ENCODE assay signal across 15 mouse cellular contexts in genomic region chr4:63569322-63569721, GRCm38 (mm10). TPM values are rescaled to one million over a fixed set of nuclear protein-coding genes. Genes with fewer than 3 reads are reported as not detected.
"Had no signal": no experiment of that assay in that cellular context is flagged by ENCODE, and none has a peak within 500 bp of the region (broad histone marks: within the 10 kb centered on the region; RNA-seq: fewer than 3 reads in every experiment).

No protein-coding gene starts in this region.

- H3K27me3 ChIP-seq: liver, embryonic 13.5 days; stomach, embryonic 15.5 days had no signal

- H3K27ac ChIP-seq: left cerebral cortex, adult 2 months; liver, embryonic 13.5 days; stomach, embryonic 15.5 days had no signal

- H3K4me3 ChIP-seq: left cerebral cortex, adult 2 months; liver, embryonic 13.5 days; stomach, embryonic 15.5 days had no signal

- DNase-seq: kidney, adult 8-10 months; liver; liver, embryonic 13.5 days; right cerebral cortex, postnatal 14 days; thymus, postnatal 36 days had no signal

- H3K9ac ChIP-seq: liver, embryonic 13.5 days; stomach, embryonic 15.5 days had no signal

- H3K9me3 ChIP-seq: liver, embryonic 13.5 days; stomach, embryonic 15.5 days had no signal

- H3K4me1 ChIP-seq: liver, embryonic 13.5 days; stomach, embryonic 15.5 days had no signal

- H3K4me2 ChIP-seq: liver, embryonic 13.5 days; stomach, embryonic 15.5 days had no signal

- ATAC-seq: inflammation-experienced regulatory T-cells, adult 6 months; intestine, postnatal 0 days had no signal

RNA-seq across cellular contexts. Expression of gene Gm11213, which starts 35.7 kb away (rescaled TPM):
- polyA plus RNA-seq: inflammation-experienced regulatory T-cells, adult 6 months; intestine, postnatal 0 days; kidney, embryonic 16.5 days; limb, embryonic 11.5 days; liver, embryonic 13.5 days; midbrain, postnatal 0 days; neural tube, embryonic 14.5 days; spleen, adult 2 months; stomach, embryonic 15.5 days; thymus, postnatal 0 days had no signal

RNA-seq across cellular contexts. Expression of gene Tex48, which starts 52.9 kb away (rescaled TPM):
- polyA plus RNA-seq: inflammation-experienced regulatory T-cells, adult 6 months; intestine, postnatal 0 days; kidney, embryonic 16.5 days; limb, embryonic 11.5 days; liver, embryonic 13.5 days; midbrain, postnatal 0 days; neural tube, embryonic 14.5 days; spleen, adult 2 months; stomach, embryonic 15.5 days; thymus, postnatal 0 days had no signal
